Mouse (Mus musculus): ENCODE results near the gene Cd244a.

DNA sequence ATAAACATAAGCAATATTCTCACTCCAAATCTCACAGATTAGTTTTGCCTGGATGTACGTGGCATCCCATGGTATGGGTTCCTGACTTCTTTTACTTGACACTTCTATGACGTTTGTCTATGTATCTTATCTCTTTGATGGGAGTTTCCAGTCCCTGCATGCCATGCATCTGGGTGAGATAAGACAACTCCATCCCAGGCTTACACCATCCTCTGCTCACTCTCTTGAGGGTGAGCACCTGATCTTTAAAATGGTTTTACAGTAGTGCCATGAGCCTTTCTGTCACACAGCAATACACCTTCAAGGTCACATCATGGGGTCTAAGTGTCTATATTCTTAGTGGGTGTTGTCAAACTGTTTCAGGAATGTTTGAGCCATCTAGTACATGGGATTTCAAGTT is 1.3 kb downstream of the Cd244a start:
- TF ChIP-seq CTCF (IDR thresholded peaks at IDR 0.05; ENCODE audit: extremely low read depth, insufficient read length, insufficient replicate concordance, low read depth, low read length) (no peak), POLR2A (IDR thresholded peaks at IDR 0.05; ENCODE audit: low read depth, low read length) (no peak)
